Mouse (Mus musculus) left cerebral cortex, postnatal 36 days (tissue): ENCODE measurements around the gene Gm49403. TPM values are rescaled to one million over a fixed set of nuclear protein-coding genes. Genes with fewer than 3 reads are reported as not detected.

Experiments used
- DNase-seq, 2 experiments: peaks; one replicate each; pipeline ENCODE4 v3.0.0; 2021 to 2022; ENCODE audit warnings: low spot score in 2 of 2, mixed read lengths in 1 of 2
- intact Hi-C: fragments of 180-260 bp; cut with DNase I; formaldehyde crosslinking; loops from one replicate; pipeline ENCODE4 v1.15.1; 2025
- total RNA-seq, 2 experiments: library from RNA; stranded (reverse); gene quantifications; 2 replicates each; pipeline ENCODE4 v1.2.3; 2021

The Gm49403 gene
- total RNA-seq, 2 experiments from 2014 or later, result not detected

- no peak for DNase-seq
- intact Hi-C loops, result loop anchor here (2.0 to 5.0 kb wide), 2 partner anchors 20 to 56 kb away; no protein-coding TSS in a partner anchor
Observed at GRCm38 (mm10) chr19:8898576-8898975, 14.8 kb downstream of the Gm49403 start.

GRCm38 (mm10) chr19:8899079-8899478, 15.3 kb downstream of the Gm49403 start:
- intact Hi-C loops, result loop anchor here (2.0 to 5.0 kb wide), 2 partner anchors 20 to 57 kb away; no protein-coding TSS in a partner anchor

GRCm38 (mm10) chr19:8903412-8903811, 19.7 kb downstream of the Gm49403 start:
- no peak for DNase-seq
- intact Hi-C loops, result no loop called here

More at GRCm38 (mm10) chr19:8899079-8899478, 15.3 kb downstream of the Gm49403 start:
- no peak for DNase-seq

GRCm38 (mm10) chr19:8908531-8908930, 24.8 kb downstream of the Gm49403 start:
- intact Hi-C loops, result no loop called here
- DNase-seq, result no peak

GRCm38 (mm10) chr19:8911810-8912209, 28.1 kb downstream of the Gm49403 start:
- intact Hi-C loops, result no loop called here
- DNase-seq, result no peak

- DNase-seq, result peak; percentile 46 to 52
- intact Hi-C loops, result no loop called here
Observed at GRCm38 (mm10) chr19:8914212-8914611, 30.5 kb downstream of the Gm49403 start.

- DNase-seq, result no peak
- intact Hi-C loops, result loop anchor here (2.0 kb wide), 1 partner anchor 20 kb away; the partner anchor contains the start of gene Ganab
Observed at GRCm38 (mm10) chr19:8919000-8919399, 35.3 kb downstream of the Gm49403 start.

GRCm38 (mm10) chr19:8919684-8920072, 35.9 kb downstream of the Gm49403 start:
- intact Hi-C loops, result loop anchor here (2.0 kb wide), 1 partner anchor 21 kb away; the partner anchor contains the start of gene Ganab
- no peak for DNase-seq

- intact Hi-C loops, result no loop called here
- DNase-seq, result peak; percentile 96 to 97
Observed at GRCm38 (mm10) chr19:8920073-8920736, 36.5 kb downstream of the Gm49403 start, which contains the start of gene B3gat3. Gene B3gat3, plus strand, starts transcription at chr19:8920374.

- DNase-seq, result no peak
- intact Hi-C loops, result no loop called here
Observed at GRCm38 (mm10) chr19:8920836-8921291, 37.1 kb downstream of the Gm49403 start.

- no peak for DNase-seq
- intact Hi-C loops, result no loop called here
Observed at GRCm38 (mm10) chr19:8921741-8922140, 38.0 kb downstream of the Gm49403 start.

- DNase-seq, result no peak
- intact Hi-C loops, result no loop called here
Observed at GRCm38 (mm10) chr19:8926766-8927165, 43.0 kb downstream of the Gm49403 start.

- intact Hi-C loops, result no loop called here
- DNase-seq, result no peak
Observed at GRCm38 (mm10) chr19:8927891-8928525, 44.3 kb downstream of the Gm49403 start.

- intact Hi-C loops, result no loop called here
- DNase-seq, result no peak
Observed at GRCm38 (mm10) chr19:8928689-8929223, 45.0 kb downstream of the Gm49403 start.

GRCm38 (mm10) chr19:8929224-8930088, 45.7 kb downstream of the Gm49403 start, which contains the start of the genes Rom1 and Eml3:
Gene Rom1, minus strand, starts transcription at chr19:8929356.
Gene Eml3, plus strand, starts transcription at chr19:8929552.
- peak; percentile 50 to 56 for DNase-seq
- intact Hi-C loops, result no loop called here

- intact Hi-C loops, result no loop called here
Observed at GRCm38 (mm10) chr19:8930117-8930516, 46.4 kb downstream of the Gm49403 start.

GRCm38 (mm10) chr19:8930771-8931170, 47.0 kb downstream of the Gm49403 start:
- DNase-seq, result no peak
- intact Hi-C loops, result no loop called here

More at GRCm38 (mm10) chr19:8930117-8930516, 46.4 kb downstream of the Gm49403 start:
- DNase-seq, result no peak

GRCm38 (mm10) chr19:8936736-8937135, 53.0 kb downstream of the Gm49403 start:
- intact Hi-C loops, result no loop called here
- no peak for DNase-seq
